Mouse (Mus musculus): Measurements from ENCODE around the gene Cyp46a1. TPM values are rescaled to one million over a fixed set of nuclear protein-coding genes. Genes with fewer than 3 reads are reported as not detected.
A peak's percentile ranks its signal among the peaks of the same experiment; 100 is the strongest.

Cyp46a1 gene
- polyA plus RNA-seq, 1 experiment: 31.0 TPM

DNA sequence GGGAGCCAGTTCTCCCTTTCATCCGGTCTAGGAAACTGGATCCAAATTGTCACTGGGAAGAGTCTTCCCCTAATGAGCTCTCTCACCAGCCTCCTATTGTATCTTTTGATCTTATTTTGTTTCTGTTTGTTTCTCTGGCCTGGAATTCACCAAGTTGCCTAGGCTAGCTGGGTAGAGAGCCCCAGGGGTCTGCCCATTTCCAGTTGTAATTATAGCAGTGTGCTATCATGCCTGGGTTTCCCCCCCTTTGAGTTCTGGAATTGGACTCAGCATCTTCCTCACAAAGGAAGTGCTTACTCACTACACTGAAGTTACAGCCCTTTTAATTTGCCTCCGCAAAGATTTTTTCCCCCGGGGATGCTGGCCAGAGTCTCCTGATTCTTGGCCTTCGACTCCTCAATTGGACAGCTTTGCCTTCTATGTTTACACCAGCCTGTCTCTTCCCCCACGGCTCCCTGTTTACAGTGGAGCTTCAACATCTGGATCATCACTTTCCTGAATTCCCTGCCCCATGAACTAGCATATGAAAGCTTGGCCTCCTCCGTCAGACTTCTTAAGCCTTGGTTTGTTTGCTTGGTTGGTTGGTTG is 30.3 kb upstream of the Cyp46a1 start:
- TF ChIP-seq POLR2A (IDR thresholded peaks at IDR 0.05; ENCODE audit: borderline replicate concordance, extremely low read depth, insufficient read depth, insufficient read length, poor library complexity, severe bottlenecking) (no peak), CTCF (IDR thresholded peaks at IDR 0.05; ENCODE audit: borderline replicate concordance, extremely low read depth, insufficient read depth, insufficient read length) (no peak)
- peak; percentile 49 for DNase-seq (ENCODE audit: low read depth)

DNA sequence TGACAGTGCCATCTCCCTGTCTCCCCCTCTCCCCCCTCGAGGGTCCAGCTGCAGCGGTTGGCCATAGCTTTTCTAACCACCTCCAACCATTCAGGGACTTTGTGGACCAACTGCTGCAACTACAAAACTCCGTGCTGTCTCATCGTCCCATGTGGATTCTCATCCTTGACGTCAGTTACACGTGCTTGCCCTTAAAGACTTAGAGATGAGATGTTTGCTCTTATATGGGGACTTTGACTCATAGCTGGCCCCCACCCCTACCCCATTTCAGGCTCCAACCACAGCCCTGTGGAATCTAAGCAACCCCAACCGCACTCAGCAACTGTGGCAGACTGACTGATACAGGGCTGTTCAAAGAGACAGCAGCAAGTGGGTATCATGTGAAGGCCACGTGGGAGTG is 29.0 kb upstream of the Cyp46a1 start:
- no peak for DNase-seq (ENCODE audit: low read depth)
- no peak for TF ChIP-seq CTCF (IDR thresholded peaks at IDR 0.05; ENCODE audit: borderline replicate concordance, extremely low read depth, insufficient read depth, insufficient read length)
- TF ChIP-seq POLR2A (IDR thresholded peaks at IDR 0.05; ENCODE audit: borderline replicate concordance, extremely low read depth, insufficient read depth, insufficient read length, poor library complexity, severe bottlenecking): no peak

DNA sequence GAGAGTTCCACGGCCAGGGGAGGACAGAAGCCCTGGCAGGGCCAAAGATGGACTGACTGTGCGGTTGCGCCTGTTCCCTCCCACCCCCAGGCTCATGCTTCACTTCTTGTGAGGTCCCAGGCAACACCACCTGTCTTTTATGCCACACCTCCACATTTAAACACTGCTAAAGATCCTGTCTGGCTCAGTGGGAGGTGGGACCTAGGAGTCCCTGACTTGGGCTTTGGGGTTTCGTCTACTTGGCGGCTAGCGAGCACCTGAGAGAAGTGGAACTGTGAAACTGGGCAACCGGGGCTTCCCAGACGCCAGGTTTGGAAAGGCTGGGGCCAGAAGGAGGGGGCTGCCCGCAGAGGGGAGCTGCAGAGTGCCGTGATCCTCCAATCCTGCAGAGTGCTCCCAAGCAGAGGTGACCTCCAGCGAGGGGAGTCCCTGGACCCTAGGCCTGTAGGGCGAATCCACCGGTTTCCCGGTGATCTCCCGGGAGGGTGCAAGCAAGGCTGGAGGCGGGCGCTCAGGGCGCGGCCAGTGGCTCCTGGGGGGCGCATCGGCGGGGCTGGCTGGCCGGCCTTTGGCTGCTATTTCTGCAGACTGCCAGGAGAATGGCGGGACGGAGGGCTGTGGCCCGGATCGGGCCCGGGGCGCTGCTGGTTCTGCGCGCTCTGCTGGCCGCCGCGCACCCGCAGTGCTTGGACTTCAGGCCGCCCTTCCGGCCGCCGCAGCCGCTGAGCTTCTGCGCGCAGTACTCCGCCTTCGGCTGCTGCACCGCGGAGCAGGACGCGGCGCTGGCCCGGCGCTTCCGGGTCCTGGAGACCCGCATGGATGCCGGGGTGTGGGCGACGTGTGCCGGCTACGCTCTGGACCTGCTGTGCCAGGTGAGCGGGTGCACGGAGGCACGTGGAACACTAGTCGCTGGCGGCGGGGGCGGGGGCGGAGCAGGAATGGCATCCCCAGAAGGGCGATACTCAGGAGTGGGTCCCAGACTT is 28.1 kb upstream of the Cyp46a1 start, which contains the start of gene Hhipl1:
Gene Hhipl1 (plus strand): TSS at position 459 of the 983 bp plus-strand sequence.
- DNase-seq (ENCODE audit: low read depth): peak; percentile 70
- no peak for TF ChIP-seq CTCF (IDR thresholded peaks at IDR 0.05; ENCODE audit: borderline replicate concordance, extremely low read depth, insufficient read depth, insufficient read length)
- 0 out of 2 replicates have a peak, but pooled peaks have one; percentile 37 for TF ChIP-seq POLR2A (IDR thresholded peaks at IDR 0.05; ENCODE audit: borderline replicate concordance, extremely low read depth, insufficient read depth, insufficient read length, poor library complexity, severe bottlenecking)

DNA sequence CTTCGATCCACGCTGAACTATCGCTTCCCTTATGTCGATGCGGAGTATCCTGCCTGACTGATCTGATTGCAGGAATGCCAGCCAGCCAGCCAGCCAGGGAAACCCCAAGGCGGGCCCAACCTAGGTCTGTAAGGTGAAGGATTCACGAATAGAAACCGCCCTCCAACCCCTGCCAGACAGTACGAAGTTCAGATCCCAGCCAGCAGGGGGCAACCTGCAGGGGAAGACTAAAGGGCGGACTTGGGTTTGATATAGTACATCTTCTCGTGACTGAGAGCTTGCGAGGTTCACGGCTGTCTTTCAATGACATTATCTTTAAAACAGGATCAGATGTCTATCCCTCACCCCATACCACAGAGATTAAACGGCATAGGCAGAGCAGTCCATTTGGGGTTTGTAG is 26.6 kb upstream of the Cyp46a1 start:
- peak; percentile 55 for DNase-seq (ENCODE audit: low read depth)
- TF ChIP-seq CTCF (IDR thresholded peaks at IDR 0.05; ENCODE audit: borderline replicate concordance, extremely low read depth, insufficient read depth, insufficient read length) (peak; percentile 76), POLR2A (IDR thresholded peaks at IDR 0.05; ENCODE audit: borderline replicate concordance, extremely low read depth, insufficient read depth, insufficient read length, poor library complexity, severe bottlenecking) (no peak)

DNA sequence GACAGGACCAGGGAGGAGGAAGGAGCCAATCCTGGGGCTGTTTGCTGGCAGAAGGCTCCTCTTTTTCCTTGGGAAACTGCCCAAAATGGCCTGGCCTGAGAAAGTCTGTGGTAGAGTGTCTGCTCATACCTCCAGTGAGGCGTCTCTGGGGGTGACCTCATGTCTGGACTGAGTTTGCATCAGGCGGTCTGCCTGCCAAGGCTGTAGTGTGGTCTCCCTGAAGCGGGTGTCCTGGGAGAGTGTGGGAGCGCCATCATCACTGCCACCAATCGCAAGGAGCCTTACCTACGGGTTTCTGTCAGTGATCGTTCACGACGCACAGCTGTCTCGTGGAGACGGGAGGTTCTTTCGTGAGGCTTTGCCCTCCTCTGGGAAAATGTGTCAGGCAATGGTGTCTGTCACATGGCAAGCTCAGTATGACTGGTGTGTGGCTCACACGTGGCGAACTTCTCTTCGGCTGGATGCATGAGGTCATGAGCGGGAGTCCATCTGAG is 25.8 kb upstream of the Cyp46a1 start:
- TF ChIP-seq CTCF (IDR thresholded peaks at IDR 0.05; ENCODE audit: borderline replicate concordance, extremely low read depth, insufficient read depth, insufficient read length) (no peak), POLR2A (IDR thresholded peaks at IDR 0.05; ENCODE audit: borderline replicate concordance, extremely low read depth, insufficient read depth, insufficient read length, poor library complexity, severe bottlenecking) (no peak)
- DNase-seq (ENCODE audit: low read depth): no peak

DNA sequence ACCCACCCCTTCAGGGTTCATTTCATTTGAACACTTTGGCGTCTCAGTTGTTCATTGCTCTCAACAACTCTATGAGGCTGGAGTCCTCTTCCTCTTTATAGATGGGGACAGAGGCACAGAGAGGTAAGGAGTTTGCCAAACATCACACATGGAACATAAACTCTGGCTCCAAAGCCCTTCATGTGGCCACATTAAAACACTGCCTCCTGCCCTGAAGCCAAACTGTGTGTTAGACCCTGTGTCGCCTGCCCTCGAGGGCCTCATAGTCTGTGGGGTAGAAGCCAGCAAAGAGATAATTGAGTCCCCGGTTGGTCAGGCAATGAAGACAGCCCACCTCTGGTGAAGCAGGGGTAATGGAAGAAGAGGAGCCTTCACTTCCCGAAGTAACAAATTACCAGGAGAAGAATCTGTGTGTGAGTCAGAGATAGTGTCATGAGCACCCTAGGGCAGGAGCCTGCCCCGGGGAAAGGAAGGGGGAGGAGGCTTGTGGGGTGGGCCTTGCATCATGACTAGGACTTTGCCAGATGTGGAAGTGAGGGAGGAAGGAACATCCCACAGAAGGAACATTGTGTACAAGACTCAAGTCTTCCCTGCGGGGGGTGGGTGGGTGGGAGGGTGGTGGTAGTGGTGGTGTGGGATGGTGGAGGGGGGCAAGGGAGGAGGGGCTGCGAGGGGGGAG is 24.9 kb upstream of the Cyp46a1 start:
- no peak for DNase-seq (ENCODE audit: low read depth)
- TF ChIP-seq POLR2A (IDR thresholded peaks at IDR 0.05; ENCODE audit: borderline replicate concordance, extremely low read depth, insufficient read depth, insufficient read length, poor library complexity, severe bottlenecking) (no peak), CTCF (IDR thresholded peaks at IDR 0.05; ENCODE audit: borderline replicate concordance, extremely low read depth, insufficient read depth, insufficient read length) (no peak)

DNA sequence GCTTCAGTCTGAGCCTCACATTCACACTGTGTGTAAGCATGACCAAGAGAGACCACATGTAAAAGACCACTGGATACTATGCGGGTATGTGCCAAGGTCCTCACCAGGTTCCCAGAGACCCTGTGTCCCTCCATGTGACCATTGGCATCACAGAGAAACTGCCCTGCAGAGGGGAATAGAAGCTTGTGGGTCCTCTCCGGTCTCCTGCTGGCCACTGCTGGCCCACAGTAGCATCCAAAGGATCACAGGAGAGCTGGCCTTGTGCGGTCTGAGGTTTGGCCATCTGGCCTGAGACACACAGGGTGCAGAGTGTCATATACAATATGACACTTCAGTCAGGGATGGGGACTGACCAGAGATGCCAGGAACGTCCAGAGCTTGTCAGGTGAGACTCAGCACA is 24.1 kb upstream of the Cyp46a1 start:
- TF ChIP-seq CTCF (IDR thresholded peaks at IDR 0.05; ENCODE audit: borderline replicate concordance, extremely low read depth, insufficient read depth, insufficient read length): no peak
- no peak for TF ChIP-seq POLR2A (IDR thresholded peaks at IDR 0.05; ENCODE audit: borderline replicate concordance, extremely low read depth, insufficient read depth, insufficient read length, poor library complexity, severe bottlenecking)
- DNase-seq (ENCODE audit: low read depth): no peak

DNA sequence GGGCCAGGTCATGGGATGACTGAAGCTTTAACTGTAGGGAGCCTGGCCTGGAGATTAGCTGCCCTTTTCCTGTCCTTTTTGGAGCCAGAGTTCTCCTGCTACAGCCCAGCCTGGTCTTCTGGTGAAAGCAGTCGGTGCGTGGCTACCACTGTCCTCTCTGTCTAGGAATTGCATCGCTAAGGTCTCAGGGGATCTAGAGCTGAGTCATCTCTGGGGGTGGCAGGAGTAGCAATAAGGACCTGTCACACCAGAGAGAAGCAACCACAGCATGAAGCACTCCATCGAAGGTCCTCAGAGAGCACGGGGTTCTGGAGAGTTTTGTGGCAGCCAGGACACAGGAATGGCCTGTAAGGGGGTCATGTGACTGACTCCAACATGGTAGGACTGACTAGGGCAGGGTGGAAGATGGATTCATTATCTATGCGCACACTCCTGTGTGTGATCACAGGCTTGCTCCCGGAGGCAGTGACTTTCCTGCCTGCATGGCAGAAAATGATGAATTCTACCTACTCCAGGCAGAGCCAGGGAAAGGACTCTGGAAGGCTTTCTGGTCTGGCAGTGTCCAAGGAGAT is 23.6 kb upstream of the Cyp46a1 start:
- TF ChIP-seq CTCF (IDR thresholded peaks at IDR 0.05; ENCODE audit: borderline replicate concordance, extremely low read depth, insufficient read depth, insufficient read length): no peak
- no peak for TF ChIP-seq POLR2A (IDR thresholded peaks at IDR 0.05; ENCODE audit: borderline replicate concordance, extremely low read depth, insufficient read depth, insufficient read length, poor library complexity, severe bottlenecking)
- no peak for DNase-seq (ENCODE audit: low read depth)

DNA sequence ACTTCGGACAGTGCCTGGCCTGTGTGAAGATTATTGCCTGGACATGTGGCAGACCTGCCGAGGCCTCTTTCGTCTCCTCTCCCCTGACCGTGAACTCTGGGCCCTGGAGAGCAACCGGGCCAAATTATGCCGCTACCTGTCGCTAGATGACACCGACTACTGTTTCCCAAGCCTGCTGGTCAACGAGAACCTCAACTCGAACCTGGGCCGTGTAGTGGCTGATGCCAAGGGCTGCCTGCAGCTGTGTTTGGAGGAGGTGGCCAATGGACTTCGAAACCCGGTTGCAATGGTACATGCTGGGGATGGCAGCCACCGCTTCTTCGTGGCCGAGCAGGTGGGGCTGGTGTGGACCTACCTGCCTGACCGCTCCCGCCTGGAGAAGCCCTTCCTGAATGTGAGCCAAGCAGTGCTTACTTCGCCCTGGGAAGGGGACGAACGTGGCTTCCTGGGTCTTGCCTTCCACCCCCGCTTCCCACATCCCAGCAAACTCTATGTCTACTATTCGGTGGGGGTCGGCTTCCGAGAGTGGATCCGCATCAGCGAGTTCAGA is 22.4 kb upstream of the Cyp46a1 start:
- DNase-seq (ENCODE audit: low read depth): no peak

DNA sequence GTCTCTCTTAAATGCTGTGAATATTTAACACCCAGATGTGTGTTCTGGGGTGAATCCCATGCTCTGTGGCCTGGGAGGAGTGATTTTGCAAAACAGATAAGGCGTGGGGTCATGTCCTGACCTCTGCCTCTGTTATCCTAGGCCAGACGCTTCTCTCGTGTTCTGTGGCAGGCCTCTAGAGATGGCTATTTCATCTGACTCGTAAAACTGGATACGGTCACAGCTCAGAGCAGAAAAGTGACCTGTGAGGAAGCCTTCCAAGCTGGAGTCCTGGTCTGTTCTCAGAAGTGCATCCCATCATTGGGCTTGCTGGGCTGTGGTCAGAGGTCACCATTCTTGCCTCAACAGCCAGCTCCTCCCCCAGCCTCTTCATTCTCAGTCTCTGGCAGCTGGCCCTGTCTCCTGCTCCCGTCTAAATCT is 21.7 kb upstream of the Cyp46a1 start:
- DNase-seq (ENCODE audit: low read depth): no peak
- TF ChIP-seq CTCF (IDR thresholded peaks at IDR 0.05; ENCODE audit: borderline replicate concordance, extremely low read depth, insufficient read depth, insufficient read length) (no peak), POLR2A (IDR thresholded peaks at IDR 0.05; ENCODE audit: borderline replicate concordance, extremely low read depth, insufficient read depth, insufficient read length, poor library complexity, severe bottlenecking) (no peak)

More for the DNA sequence above, 22.4 kb upstream of the Cyp46a1 start:
- TF ChIP-seq POLR2A (IDR thresholded peaks at IDR 0.05; ENCODE audit: borderline replicate concordance, extremely low read depth, insufficient read depth, insufficient read length, poor library complexity, severe bottlenecking): no peak
